Mouse (Mus musculus) midbrain, postnatal 0 days (tissue): ENCODE measurements around the gene Emilin3. TPM values are rescaled to one million over a fixed set of nuclear protein-coding genes. Genes with fewer than 3 reads are reported as not detected.

Experiments
- ATAC-seq: fragments of 200-750 bp; cut with Nextera tagmentation; 2 replicates; pipeline ENCODE4 v1.8.0; 2017; ENCODE audit warnings: moderate number of reproducible peaks, mild to moderate bottlenecking, moderate TSS enrichment, moderate library complexity; ENCODE audit not compliant: low FRiP score
- DNase-seq: peaks from one replicate; pipeline ENCODE4 v3.0.0-alpha.2; 2015; ENCODE audit warnings: low spot score
- H3K27ac ChIP-seq: fragments of 300-500 bp; sonication (generic); 2 replicates; pipeline ENCODE4 v1.5.1; 2014; ENCODE audit warnings: low read depth, mild to moderate bottlenecking, low read length, mixed read lengths
- H3K27me3 ChIP-seq: fragments of 300-500 bp; sonication (generic); 2 replicates; pipeline ENCODE4 v1.6.1; 2014; ENCODE audit warnings: low read length, control low read depth, mixed read lengths; ENCODE audit not compliant: insufficient read depth
- H3K36me3 ChIP-seq: fragments of 300-500 bp; sonication (generic); 2 replicates; pipeline ENCODE4 v1.6.1; 2014; ENCODE audit warnings: low read length, control low read depth, mixed read lengths; ENCODE audit not compliant: insufficient read depth
- H3K4me1 ChIP-seq: fragments of 300-500 bp; sonication (generic); 2 replicates; pipeline ENCODE4 v1.6.1; 2014; ENCODE audit warnings: mild to moderate bottlenecking, control low read depth, antibody characterized with exemption, low read length, mixed read lengths; ENCODE audit not compliant: insufficient read depth
- H3K4me2 ChIP-seq: fragments of 300-500 bp; sonication (generic); 2 replicates; pipeline ENCODE4 v1.6.1; 2014; ENCODE audit warnings: low read depth, mild to moderate bottlenecking, low read length, mixed read lengths; ENCODE audit not compliant: poor library complexity, severe bottlenecking
- H3K4me3 ChIP-seq: fragments of 300-500 bp; sonication (generic); 2 replicates; pipeline ENCODE4 v1.5.1; 2014; ENCODE audit warnings: low read depth, mild to moderate bottlenecking, low read length, moderate library complexity
- H3K9ac ChIP-seq: fragments of 300-500 bp; sonication (generic); replicated peaks from 2 replicates; pipeline ENCODE4 v1.6.1; 2014; ENCODE audit warnings: mild to moderate bottlenecking, low read length, moderate library complexity, mixed read lengths; ENCODE audit not compliant: poor library complexity, severe bottlenecking
- H3K9me3 ChIP-seq: fragments of 300-500 bp; sonication (generic); 2 replicates; pipeline ENCODE4 v1.6.1; 2016; ENCODE audit warnings: low read length, control low read depth
- CTCF ChIP-seq: IDR thresholded peaks from 2 replicates; pipeline ENCODE4 v1.5.1; 2016; ENCODE audit warnings: antibody characterized with exemption, mild to moderate bottlenecking
- WGBS: fragments of 180-500 bp; shearing (Covaris S2); extraction: QIAGEN DNeasy Blood & Tissue Kit; methylation state at CpG from one replicate; pipeline ENCODE4 v1.1.7; 2014; 5-methylcytosine and 5-hydroxymethylcytosine counted together
- polyA plus RNA-seq: library from polyadenylated mRNA; unstranded; fragments of >200 nt; fragmentation: Nextera tagmentation; extraction: Ambion mirVana; gene quantifications from 2 replicates; pipeline ENCODE4 v1.2.1, GENCODE M21; 2015
- total RNA-seq: library from RNA; depleted of rRNA; stranded (reverse); fragments of >200 nt; gene quantifications from 2 replicates; pipeline ENCODE4 v1.2.3, GENCODE M21; 2014; rRNA removed

The Emilin3 gene
- total and polyA plus RNA-seq, 2 experiments from 2014 or later, result 0.51 to 0.55 TPM

- H3K4me2 ChIP-seq, result no peak overlapping the region
- no peak overlapping the region for H3K4me3 ChIP-seq
- no peaks in the 10 kb centered on the region for H3K27me3 ChIP-seq
- no peak overlapping the region for H3K27ac ChIP-seq
- H3K4me1 ChIP-seq, result no peaks in the 10 kb centered on the region
- DNase-seq (no peak), ATAC-seq (no peak)
- no peaks in the 10 kb centered on the region for H3K36me3 ChIP-seq
- no peak for TF ChIP-seq CTCF
- no peak overlapping the region for H3K9ac ChIP-seq
- WGBS, result 94% methylated on average over 1 of the region's 1 CpGs
- no peaks in the 10 kb centered on the region for H3K9me3 ChIP-seq
These were observed 48.0 kb downstream of the Emilin3 start for GRCm38 (mm10) chr2:160864112-160864511.

GRCm38 (mm10) chr2:160860363-160860762, 51.8 kb downstream of the Emilin3 start:
- no peak for TF ChIP-seq CTCF
- no peaks in the 10 kb centered on the region for H3K4me1 ChIP-seq

More at GRCm38 (mm10) chr2:160860363-160860762, 51.8 kb downstream of the Emilin3 start:
- Histone ChIP-seq H3K4me2 (no peak overlapping the region), H3K9ac (no peak overlapping the region), H3K9me3 (no peaks in the 10 kb centered on the region), H3K36me3 (no peaks in the 10 kb centered on the region), H3K27me3 (no peaks in the 10 kb centered on the region), H3K27ac (no peak overlapping the region), H3K4me3 (no peak overlapping the region)
- ATAC-seq, result no peak
- no peak for DNase-seq
- 76% methylated on average over 1 of the region's 1 CpGs for WGBS

Other genes starting within 250 kb of the Emilin3 start
- 88.7 and 134 TPM in 2 replicates for gene Plcg1, start 181.0 kb downstream of the Emilin3 start, total RNA-seq
- 38.0 and 45.2 TPM in 2 replicates for gene Plcg1, start 181.0 kb downstream of the Emilin3 start, polyA plus RNA-seq
- gene Zhx3, start 39.3 kb downstream of the Emilin3 start, total RNA-seq, result 43.9 and 63.9 TPM in 2 replicates
- gene Zhx3, start 39.3 kb downstream of the Emilin3 start, polyA plus RNA-seq, result 17.3 and 18.7 TPM in 2 replicates
- gene Lpin3, start 31.7 kb downstream of the Emilin3 start, total RNA-seq, result 1.1 and 3.7 TPM in 2 replicates
- gene Lpin3, start 31.7 kb downstream of the Emilin3 start, polyA plus RNA-seq, result 0.38 and 0.55 TPM in 2 replicates
- 58.3 and 69.6 TPM in 2 replicates for gene Chd6, start 196.7 kb upstream of the Emilin3 start, total RNA-seq
- gene Chd6, start 196.7 kb upstream of the Emilin3 start, polyA plus RNA-seq, result 23.5 and 26.6 TPM in 2 replicates